Mouse (Mus musculus): ENCODE measurements around the gene Ntrk3.

Gene Ntrk3

GRCm38 (mm10) chr7:78443373-78444036 lies 294.3 kb downstream of the Ntrk3 start:
- no peak for DNase-seq (ENCODE audit: low read depth)

GRCm38 (mm10) chr7:78441706-78442105 lies 296.1 kb downstream of the Ntrk3 start:
- DNase-seq (ENCODE audit: low read depth) = no peak

GRCm38 (mm10) chr7:78440896-78441295 lies 296.9 kb downstream of the Ntrk3 start:
- DNase-seq (ENCODE audit: low read depth) = no peak

GRCm38 (mm10) chr7:78440476-78440875 lies 297.3 kb downstream of the Ntrk3 start:
- no peak for DNase-seq (ENCODE audit: low read depth)

GRCm38 (mm10) chr7:78439361-78440120 lies 298.3 kb downstream of the Ntrk3 start:
- DNase-seq (ENCODE audit: low read depth) = no peak

GRCm38 (mm10) chr7:78433617-78434144 lies 304.1 kb downstream of the Ntrk3 start:
- no peak for DNase-seq (ENCODE audit: low read depth)

GRCm38 (mm10) chr7:78431611-78432010 lies 306.2 kb downstream of the Ntrk3 start:
- DNase-seq (ENCODE audit: low read depth) = no peak

- DNase-seq (ENCODE audit: low read depth) = no peak
Observed at GRCm38 (mm10) chr7:78412172-78412571, 325.6 kb downstream of the Ntrk3 start.

- DNase-seq (ENCODE audit: low read depth) = no peak
Observed at GRCm38 (mm10) chr7:78409970-78410369, 327.8 kb downstream of the Ntrk3 start.

GRCm38 (mm10) chr7:78406641-78407291 lies 331.0 kb downstream of the Ntrk3 start:
- DNase-seq (ENCODE audit: low read depth) = peak; percentile 7

- DNase-seq (ENCODE audit: low read depth) = no peak
Observed at GRCm38 (mm10) chr7:78404481-78404880, 333.3 kb downstream of the Ntrk3 start.

GRCm38 (mm10) chr7:78402495-78402894 lies 335.3 kb downstream of the Ntrk3 start:
- no peak for DNase-seq (ENCODE audit: low read depth)

- DNase-seq (ENCODE audit: low read depth) = no peak
Observed at GRCm38 (mm10) chr7:78400219-78400618, 337.6 kb downstream of the Ntrk3 start.

- DNase-seq (ENCODE audit: low read depth) = no peak
Observed at GRCm38 (mm10) chr7:78398377-78398776, 339.4 kb downstream of the Ntrk3 start.

- DNase-seq (ENCODE audit: low read depth) = no peak
Observed at GRCm38 (mm10) chr7:78397215-78397614, 340.6 kb downstream of the Ntrk3 start.

GRCm38 (mm10) chr7:78390019-78390418 lies 347.8 kb downstream of the Ntrk3 start:
- DNase-seq (ENCODE audit: low read depth) = no peak

- no peak for DNase-seq (ENCODE audit: low read depth)
Observed at GRCm38 (mm10) chr7:78388101-78388500, 349.7 kb downstream of the Ntrk3 start.

- DNase-seq (ENCODE audit: low read depth) = no peak
Observed at GRCm38 (mm10) chr7:78385971-78386370, 351.8 kb downstream of the Ntrk3 start.

- DNase-seq (ENCODE audit: low read depth) = no peak
Observed at GRCm38 (mm10) chr7:78384111-78384510, 353.7 kb downstream of the Ntrk3 start.

GRCm38 (mm10) chr7:78382126-78382525 lies 355.7 kb downstream of the Ntrk3 start:
- DNase-seq (ENCODE audit: low read depth) = no peak

GRCm38 (mm10) chr7:78379784-78380183 lies 358.0 kb downstream of the Ntrk3 start:
- no peak for DNase-seq (ENCODE audit: low read depth)

GRCm38 (mm10) chr7:78378306-78378705 lies 359.5 kb downstream of the Ntrk3 start:
- DNase-seq (ENCODE audit: low read depth) = no peak

GRCm38 (mm10) chr7:78376875-78377274 lies 360.9 kb downstream of the Ntrk3 start:
- no peak for DNase-seq (ENCODE audit: low read depth)

Measured in fibroblast of lung, adult 2 months (primary cell).